Mouse (Mus musculus) cerebellum, adult 11-12 months (tissue): Measurements from ENCODE around the gene Tecpr2.

Experiments
- DNase-seq: peaks from one replicate; pipeline ENCODE4 v3.0.0; 2022

The Tecpr2 gene

GRCm38 (mm10) chr12:110979808-110980207, 90.7 kb downstream of the Tecpr2 start:
- no peak for DNase-seq

- no peak for DNase-seq
Measured at GRCm38 (mm10) chr12:110981736-110982135, 92.7 kb downstream of the Tecpr2 start.

DNA sequence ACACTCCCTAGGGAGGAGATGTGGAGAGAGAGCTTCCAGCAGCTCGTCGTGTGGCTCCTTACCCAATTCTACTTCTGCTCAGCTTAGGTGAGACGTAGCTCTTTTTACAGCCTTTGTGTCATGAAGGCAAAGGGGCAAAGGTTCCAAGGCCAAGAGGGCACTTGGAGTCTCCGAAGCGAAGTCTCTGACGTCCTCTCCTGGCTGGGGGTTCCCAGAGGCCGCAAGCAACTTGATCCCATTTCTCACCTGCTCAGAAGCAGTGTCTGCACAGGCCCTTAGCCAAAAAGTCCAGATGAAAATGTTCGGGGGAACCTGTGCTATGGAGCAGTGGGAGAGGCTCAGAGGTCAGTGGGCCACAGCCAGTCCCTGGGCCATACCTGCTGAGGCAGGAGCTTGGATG, 94.0 kb downstream of the Tecpr2 start:
- DNase-seq = no peak

DNA sequence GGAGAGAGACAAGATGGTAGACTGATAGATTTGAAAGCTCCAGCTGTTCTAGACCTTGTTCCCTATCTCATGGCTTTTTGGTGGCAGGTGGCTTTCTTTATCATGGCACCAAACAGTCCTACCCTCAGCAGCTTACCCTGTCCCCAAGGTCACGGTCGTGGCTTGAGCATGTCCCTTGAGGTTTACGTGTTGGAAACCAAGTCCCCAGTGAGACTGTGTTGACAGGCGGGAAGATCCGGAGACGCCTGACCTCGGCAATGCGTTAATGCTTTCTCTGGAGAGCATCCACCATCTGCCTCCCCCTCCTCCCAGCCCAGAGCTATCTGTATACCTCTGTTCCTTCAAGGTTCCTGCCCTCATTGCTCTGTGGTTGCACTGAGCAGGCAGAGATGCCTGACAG, 94.7 kb downstream of the Tecpr2 start:
- no peak for DNase-seq

DNA sequence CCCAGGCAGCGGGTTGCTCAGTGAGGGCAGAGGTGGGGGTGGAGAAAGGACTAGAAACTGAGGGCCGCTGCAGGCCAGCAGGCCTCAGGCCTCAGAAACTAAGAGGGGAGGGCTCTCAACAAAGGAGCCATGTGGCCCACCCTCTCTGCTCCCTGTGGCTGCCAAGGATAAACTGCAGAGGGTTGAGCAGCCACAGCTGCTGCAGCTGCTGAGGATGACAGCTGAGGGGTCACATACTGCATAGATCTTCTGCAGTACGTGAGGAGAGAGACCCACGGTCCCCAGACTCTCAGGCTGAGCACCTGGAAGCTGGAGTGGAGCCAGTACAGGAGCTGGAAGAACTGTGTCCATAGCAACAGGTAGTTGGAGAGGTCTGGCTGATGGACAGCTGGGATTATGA, 95.5 kb downstream of the Tecpr2 start:
- DNase-seq = no peak

- DNase-seq = no peak
Measured at GRCm38 (mm10) chr12:110985141-110985540, 96.1 kb downstream of the Tecpr2 start.

GRCm38 (mm10) chr12:110986536-110987425, 97.7 kb downstream of the Tecpr2 start:
- DNase-seq = no peak

- DNase-seq = peak; percentile 3
Measured at GRCm38 (mm10) chr12:110989409-110989808, 100.3 kb downstream of the Tecpr2 start.

DNA sequence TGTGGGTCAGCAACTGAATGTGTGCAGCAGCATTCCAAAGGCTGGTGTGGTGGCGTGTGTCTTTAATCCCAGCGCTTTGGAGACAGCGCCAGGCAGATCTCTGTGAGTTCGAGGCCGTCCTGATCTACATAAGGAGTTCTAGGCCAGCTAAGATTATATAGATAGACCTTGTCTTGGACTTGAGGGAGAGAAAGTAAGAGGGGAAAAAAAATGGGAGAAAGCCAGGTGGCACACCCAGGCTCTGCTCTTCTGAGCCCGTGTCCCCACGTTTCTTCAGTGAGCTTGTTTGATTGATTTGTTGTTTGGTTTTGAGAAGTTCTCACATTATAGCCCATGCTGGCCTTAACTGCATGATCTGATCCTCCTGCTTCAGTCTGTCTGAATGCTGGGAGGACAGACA, 101.4 kb downstream of the Tecpr2 start:
- no peak for DNase-seq

DNA sequence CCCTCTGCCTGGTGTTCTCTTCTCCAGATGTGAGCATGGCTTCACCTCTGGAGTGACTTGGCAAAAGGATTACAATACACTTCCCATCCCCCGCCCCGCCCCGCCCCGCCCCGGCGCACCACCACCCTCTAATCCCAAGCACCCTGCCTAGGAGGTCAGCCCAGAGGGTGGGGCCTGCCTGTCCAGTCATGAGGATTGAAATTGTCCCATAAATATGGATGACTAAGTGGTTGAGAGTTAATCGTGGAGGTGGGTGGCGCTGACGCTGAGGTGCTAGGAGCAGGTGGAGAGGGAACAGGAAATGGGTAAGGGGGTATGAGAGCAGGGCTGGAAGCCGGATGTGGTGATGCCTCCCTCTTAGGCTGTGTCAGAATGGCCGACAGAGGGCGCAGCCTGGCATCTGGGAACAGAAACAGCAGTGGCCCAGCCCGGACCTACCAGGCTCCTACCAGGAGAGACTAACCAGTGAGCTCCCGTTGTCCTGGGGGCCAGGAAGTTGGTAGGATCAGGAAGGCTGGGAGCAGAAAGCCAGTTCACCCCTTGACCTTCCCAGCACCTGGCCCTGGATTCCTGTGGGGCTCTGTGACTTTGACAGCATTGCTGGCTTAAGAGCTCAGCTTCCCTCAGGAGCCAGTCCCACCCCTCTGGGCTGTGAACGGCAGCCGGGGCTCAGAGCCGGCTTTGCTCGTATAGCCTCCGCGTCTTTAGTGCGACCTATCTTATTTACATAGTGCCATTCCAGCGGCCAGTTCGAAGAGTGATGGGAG, 102.5 kb downstream of the Tecpr2 start:
- DNase-seq = peak; percentile 72

- peak; percentile 89 for DNase-seq
Measured at GRCm38 (mm10) chr12:110992128-110992553, 103.1 kb downstream of the Tecpr2 start.

DNA sequence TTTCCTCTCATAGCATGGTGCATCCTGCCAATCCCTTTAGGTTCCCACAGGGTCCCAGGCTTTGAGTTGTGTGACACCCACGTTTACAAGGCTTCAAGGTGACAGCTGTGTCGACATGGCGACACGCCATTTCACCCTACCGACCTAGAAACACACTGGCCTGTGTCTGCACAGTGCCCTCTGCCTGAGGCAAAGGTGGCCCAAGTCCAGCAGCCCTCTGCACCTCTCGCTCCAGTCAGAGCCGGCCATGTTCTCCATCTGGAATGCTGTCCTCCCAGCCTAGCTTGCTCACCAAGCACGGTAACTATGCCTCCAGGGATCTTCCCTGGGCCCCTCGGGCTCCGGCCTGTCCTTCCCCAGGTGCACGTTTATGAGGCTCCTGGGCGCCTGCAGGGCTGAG, 103.7 kb downstream of the Tecpr2 start:
- DNase-seq = peak; percentile 60

- no peak for DNase-seq
Measured at GRCm38 (mm10) chr12:110993226-110993625, 104.2 kb downstream of the Tecpr2 start.

- no peak for DNase-seq
Measured at GRCm38 (mm10) chr12:110994666-110995065, 105.6 kb downstream of the Tecpr2 start.

GRCm38 (mm10) chr12:110998092-110998491, 109.0 kb downstream of the Tecpr2 start:
- no peak for DNase-seq

DNA sequence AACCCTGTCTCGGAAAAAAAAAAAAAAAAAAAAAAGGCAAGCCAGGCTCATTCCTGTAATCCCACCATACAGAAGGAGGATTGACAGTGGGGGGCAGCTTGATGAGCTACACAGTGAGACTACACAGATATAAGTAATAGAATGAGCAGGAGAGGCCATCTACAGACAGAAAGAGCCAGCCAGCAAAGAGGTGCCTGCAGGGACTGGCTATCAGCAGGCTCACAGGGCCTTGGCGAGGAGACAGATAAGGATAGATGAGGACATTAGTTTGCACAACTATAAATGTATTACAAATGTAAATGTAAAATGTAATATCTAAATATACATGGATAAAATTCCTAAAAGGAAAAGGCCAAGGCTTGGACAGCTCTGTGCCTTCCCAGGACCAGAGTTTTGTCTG, 110.8 kb downstream of the Tecpr2 start:
- DNase-seq = no peak

DNA sequence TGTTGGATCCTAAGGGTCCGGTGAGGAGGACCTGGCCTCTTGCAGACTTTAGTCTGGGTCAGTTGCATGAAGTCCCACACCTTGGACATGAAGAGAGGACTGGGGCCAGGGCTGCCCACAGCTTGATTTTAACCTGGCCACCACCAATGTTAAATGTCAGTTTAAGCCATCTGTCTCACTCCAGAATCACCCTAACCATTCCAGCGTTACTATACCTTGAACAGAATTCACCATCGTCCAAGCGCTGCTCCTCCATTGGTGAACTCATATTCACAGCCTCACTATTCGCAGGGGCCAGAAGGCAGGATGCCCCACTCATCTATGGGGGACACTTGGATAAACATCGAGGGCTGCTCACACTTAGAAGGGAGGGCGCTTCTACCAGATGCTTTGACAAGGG, 111.9 kb downstream of the Tecpr2 start:
- DNase-seq = no peak

- DNase-seq = no peak
Measured at GRCm38 (mm10) chr12:111004142-111004541, 115.1 kb downstream of the Tecpr2 start.

DNA sequence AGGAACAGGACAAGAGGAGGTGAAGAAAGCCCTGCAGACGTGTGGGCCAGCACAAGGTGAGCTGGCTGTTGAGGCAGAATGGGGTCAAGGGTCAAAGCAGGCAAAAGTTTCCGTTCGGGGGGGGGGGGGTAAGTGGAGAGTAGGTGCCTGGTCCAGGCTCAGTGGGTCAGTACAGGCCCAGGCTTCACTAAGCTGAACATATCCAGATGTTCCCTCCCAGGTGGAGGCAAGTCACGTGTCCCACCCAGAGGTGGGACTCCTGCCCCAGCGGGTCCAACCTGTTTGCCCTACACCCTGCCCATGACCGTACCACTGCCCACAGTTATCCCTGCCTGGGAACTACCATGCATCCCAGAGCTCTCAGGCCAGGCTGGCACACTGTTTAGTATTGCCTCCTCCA, 116.7 kb downstream of the Tecpr2 start:
- no peak for DNase-seq

- no peak for DNase-seq
Measured at GRCm38 (mm10) chr12:111006339-111006738, 117.3 kb downstream of the Tecpr2 start.

DNA sequence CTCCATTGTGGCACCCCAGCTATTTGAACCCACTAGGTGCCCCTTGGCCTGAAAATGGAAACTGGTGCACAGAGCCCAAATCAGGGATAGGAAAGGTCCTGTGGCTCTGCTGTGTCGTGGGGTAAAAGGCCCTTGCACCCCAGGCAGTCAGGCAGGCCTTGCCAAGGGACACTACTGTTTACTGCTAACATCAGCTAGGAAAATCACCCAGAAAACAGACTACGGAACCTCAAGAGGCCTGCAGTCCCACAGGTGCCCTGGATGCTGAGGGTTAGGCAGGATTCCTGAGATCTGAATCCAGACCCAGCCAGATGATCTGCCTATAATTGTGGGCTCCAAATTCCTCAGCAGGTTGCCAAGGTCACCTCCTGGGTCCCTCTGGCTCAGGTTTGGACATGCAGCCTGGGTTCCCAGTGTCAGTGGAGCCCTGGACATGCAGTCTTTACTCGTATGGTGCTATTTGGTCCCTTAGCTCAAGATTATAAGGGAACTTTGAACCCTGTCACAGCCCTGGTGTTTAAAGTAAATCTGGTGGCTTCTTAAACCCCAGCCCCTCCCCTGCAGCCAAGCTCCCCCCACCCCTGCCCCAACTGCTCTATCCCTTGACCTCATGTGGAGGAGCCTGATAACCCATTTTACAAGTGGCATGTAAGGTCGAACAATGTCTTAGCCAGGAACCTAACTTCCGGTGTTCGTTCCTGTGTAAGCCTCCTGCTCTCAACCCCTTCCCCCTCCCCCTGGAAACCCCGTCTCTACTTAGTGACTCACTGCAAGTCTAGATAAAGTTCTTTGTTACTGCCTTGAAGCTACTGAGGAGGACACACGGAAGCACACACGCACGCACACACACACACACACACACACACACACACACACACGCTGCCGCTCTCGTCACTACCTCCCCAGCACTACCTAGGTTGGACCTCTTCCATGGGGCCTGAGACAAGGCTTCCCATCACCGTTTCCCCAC, 118.4 kb downstream of the Tecpr2 start:
- DNase-seq = no peak
